Mouse (Mus musculus) urinary bladder, postnatal 4 days (tissue): ENCODE data around the gene Usp2.

Experiments
- DNase-seq, 2 experiments: peaks; one replicate each; pipeline ENCODE4 v3.0.0; 2021 to 2022; ENCODE audit warnings: low spot score in 2 of 2

Gene Usp2

GRCm38 (mm10) chr9:44125026-44125425 is 58.2 kb downstream of the Usp2 start:
- DNase-seq: no peak

- DNase-seq: peak; percentile 68 to 86
Observed at GRCm38 (mm10) chr9:44125546-44126428, 59.0 kb downstream of the Usp2 start.

GRCm38 (mm10) chr9:44126746-44127145 is 59.9 kb downstream of the Usp2 start:
- no peak for DNase-seq

GRCm38 (mm10) chr9:44127351-44127801 is 60.6 kb downstream of the Usp2 start:
- DNase-seq: no peak

- no peak for DNase-seq
Observed at GRCm38 (mm10) chr9:44129633-44130032, 62.8 kb downstream of the Usp2 start.

- DNase-seq: peak in 1 of 2 experiments; percentile 70
Observed at GRCm38 (mm10) chr9:44130034-44130433, 63.2 kb downstream of the Usp2 start.

GRCm38 (mm10) chr9:44130581-44131275 is 63.9 kb downstream of the Usp2 start:
- no peak for DNase-seq

- DNase-seq: no peak
Observed at GRCm38 (mm10) chr9:44131276-44131590, 64.4 kb downstream of the Usp2 start.

GRCm38 (mm10) chr9:44132200-44132599 is 65.4 kb downstream of the Usp2 start:
- DNase-seq: no peak

- DNase-seq: no peak
Observed at GRCm38 (mm10) chr9:44133287-44133686, 66.5 kb downstream of the Usp2 start.

GRCm38 (mm10) chr9:44134101-44134850 is 67.5 kb downstream of the Usp2 start, which contains the start of gene Mcam:
Gene Mcam, plus strand, starts transcription at chr9:44134469.
- DNase-seq: peak in 1 of 2 experiments; percentile 53

GRCm38 (mm10) chr9:44134851-44135730 is 68.3 kb downstream of the Usp2 start:
- DNase-seq: peak in 1 of 2 experiments; percentile 67

GRCm38 (mm10) chr9:44135731-44136411 is 69.0 kb downstream of the Usp2 start:
- no peak for DNase-seq

- DNase-seq: no peak
Observed at GRCm38 (mm10) chr9:44137846-44138245, 71.0 kb downstream of the Usp2 start.

GRCm38 (mm10) chr9:44141951-44142350 is 75.1 kb downstream of the Usp2 start:
- DNase-seq: no peak

GRCm38 (mm10) chr9:44143421-44143820 is 76.6 kb downstream of the Usp2 start:
- no peak for DNase-seq

GRCm38 (mm10) chr9:44144023-44144717 is 77.3 kb downstream of the Usp2 start:
- DNase-seq: no peak

GRCm38 (mm10) chr9:44144718-44145060 is 77.9 kb downstream of the Usp2 start:
- no peak for DNase-seq
